Mouse (Mus musculus) midbrain, embryonic 16.5 days (tissue): ENCODE measurements around the gene Wdr66. TPM values are rescaled to one million over a fixed set of nuclear protein-coding genes. Genes with fewer than 3 reads are reported as not detected.

Experiments used
- ATAC-seq: fragments of 200-750 bp; cut with Nextera tagmentation; 2 replicates; pipeline ENCODE4 v1.8.0; 2017; ENCODE audit warnings: moderate TSS enrichment
- H3K27ac ChIP-seq: fragments of 300-500 bp; sonication (generic); 2 replicates; pipeline ENCODE4 v1.5.1; 2014; ENCODE audit warnings: mild to moderate bottlenecking, low read length, mixed read lengths
- H3K27me3 ChIP-seq: fragments of 300-500 bp; sonication (generic); 2 replicates; pipeline ENCODE4 v1.6.1; 2014; ENCODE audit warnings: low read depth, low read length, mixed read lengths; ENCODE audit not compliant: control insufficient read depth, insufficient read depth
- H3K36me3 ChIP-seq: fragments of 300-500 bp; sonication (generic); 2 replicates; pipeline ENCODE4 v1.6.1; 2014; ENCODE audit warnings: mild to moderate bottlenecking, low read length, moderate library complexity, mixed read lengths; ENCODE audit not compliant: control insufficient read depth, insufficient read depth
- H3K4me1 ChIP-seq: fragments of 300-500 bp; sonication (generic); 2 replicates; pipeline ENCODE4 v1.6.1; 2014; ENCODE audit warnings: mild to moderate bottlenecking, low read length, mixed read lengths; ENCODE audit not compliant: control insufficient read depth, insufficient read depth
- H3K4me2 ChIP-seq: fragments of 300-500 bp; sonication (generic); 2 replicates; pipeline ENCODE4 v1.6.1; 2014; ENCODE audit warnings: mild to moderate bottlenecking, low read length, mixed read lengths
- H3K4me3 ChIP-seq: fragments of 300-500 bp; sonication (generic); 2 replicates; pipeline ENCODE4 v1.5.1; 2014; ENCODE audit warnings: low read depth, mild to moderate bottlenecking, low read length, moderate library complexity, mixed read lengths
- H3K9ac ChIP-seq: fragments of 300-500 bp; sonication (generic); 2 replicates; pipeline ENCODE4 v1.6.1; 2014; ENCODE audit warnings: low read depth, low read length, mixed read lengths
- H3K9me3 ChIP-seq: fragments of 300-500 bp; sonication (generic); replicated peaks from 2 replicates; pipeline ENCODE4 v1.6.1; 2014; ENCODE audit warnings: mild to moderate bottlenecking, low read length, mixed read lengths; ENCODE audit not compliant: control insufficient read depth, poor library complexity, severe bottlenecking
- WGBS: fragments of 180-500 bp; shearing (Covaris S2); extraction: QIAGEN DNeasy Blood & Tissue Kit; methylation state at CpG from one replicate; pipeline ENCODE4 v1.1.7; 2014; 5-methylcytosine and 5-hydroxymethylcytosine counted together
- polyA plus RNA-seq: library from polyadenylated mRNA; unstranded; fragments of >200 nt; fragmentation: Nextera tagmentation; extraction: Ambion mirVana; gene quantifications from 2 replicates; pipeline ENCODE4 v1.2.1, GENCODE M21; 2015

Gene Wdr66
- polyA plus RNA-seq, 1 experiment from 2014 or later, result 1.7 TPM

GRCm38 (mm10) chr5:123300496-123301034 lies 48.7 kb downstream of the Wdr66 start:
- no peak for ATAC-seq
- 59% methylated on average over 8 of the region's 8 CpGs for WGBS
- H3K27me3 ChIP-seq, result no peaks in the 10 kb centered on the region
- no peaks in the 10 kb centered on the region for H3K36me3 ChIP-seq
- H3K9ac ChIP-seq, result no peak overlapping the region
- no peak overlapping the region for H3K4me3 ChIP-seq
- H3K9me3 ChIP-seq, result no peaks in the 10 kb centered on the region
- H3K4me1 ChIP-seq, result no peaks in the 10 kb centered on the region
- H3K4me2 ChIP-seq, result no peak overlapping the region
- H3K27ac ChIP-seq, result no peak overlapping the region

GRCm38 (mm10) chr5:123301780-123302521 lies 50.0 kb downstream of the Wdr66 start:
- WGBS, result 24% methylated on average over 20 of the region's 20 CpGs
- ATAC-seq, result no peak
- Histone ChIP-seq H3K4me2 (no peak overlapping the region), H3K4me1 (no peaks in the 10 kb centered on the region), H3K9me3 (no peaks in the 10 kb centered on the region), H3K9ac (no peak overlapping the region), H3K27ac (no peak overlapping the region), H3K27me3 (no peaks in the 10 kb centered on the region), H3K4me3 (no peak overlapping the region), H3K36me3 (no peaks in the 10 kb centered on the region)

- H3K27ac ChIP-seq, result no peak overlapping the region
- H3K9me3 ChIP-seq, result no peaks in the 10 kb centered on the region
- H3K4me2 ChIP-seq, result no peak overlapping the region
- 47% methylated on average over 18 of the region's 18 CpGs for WGBS
- ATAC-seq, result no peak
- H3K36me3 ChIP-seq, result no peaks in the 10 kb centered on the region
- H3K9ac ChIP-seq, result no peak overlapping the region
- no peak overlapping the region for H3K4me3 ChIP-seq
- H3K27me3 ChIP-seq, result no peaks in the 10 kb centered on the region
- peaks cover 4% of the 10 kb centered on the region; the same call in 1 of the 2 replicates for H3K4me1 ChIP-seq
Observed at GRCm38 (mm10) chr5:123307630-123308282, 55.9 kb downstream of the Wdr66 start.

DNA sequence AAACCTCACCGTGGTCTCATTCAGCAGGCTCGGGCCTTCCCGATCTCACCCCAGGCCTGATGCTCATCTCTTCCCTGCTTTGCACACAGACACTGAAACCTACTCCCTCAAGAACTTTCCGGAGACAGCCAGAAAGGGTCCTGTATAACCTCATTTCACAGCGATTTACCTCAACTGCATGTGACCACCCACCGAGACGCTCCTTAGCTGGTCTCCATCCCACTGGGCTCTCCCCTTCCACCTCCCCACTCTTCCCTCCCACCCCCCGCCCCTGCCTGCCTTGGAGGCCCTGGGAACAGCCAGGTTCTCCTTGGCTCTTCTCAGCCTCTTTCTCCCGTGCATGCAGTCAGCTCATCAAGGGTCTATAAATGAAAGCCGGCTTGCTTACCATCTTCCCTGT lies 57.9 kb downstream of the Wdr66 start:
- 46% methylated on average over 10 of the region's 10 CpGs for WGBS
- H3K27me3 ChIP-seq, result no peaks in the 10 kb centered on the region
- H3K9ac ChIP-seq, result no peak overlapping the region
- H3K36me3 ChIP-seq, result no peaks in the 10 kb centered on the region
- H3K4me1 ChIP-seq, result peaks cover 4% of the 10 kb centered on the region; the same call in 1 of the 2 replicates
- no peak overlapping the region for H3K27ac ChIP-seq
- H3K4me3 ChIP-seq, result no peak overlapping the region
- ATAC-seq, result no peak
- no peak overlapping the region for H3K4me2 ChIP-seq
- no peaks in the 10 kb centered on the region for H3K9me3 ChIP-seq

GRCm38 (mm10) chr5:123310221-123310620 lies 58.3 kb downstream of the Wdr66 start:
- H3K36me3 ChIP-seq, result no peaks in the 10 kb centered on the region
- no peak overlapping the region for H3K27ac ChIP-seq
- ATAC-seq, result no peak
- no peak overlapping the region for H3K4me3 ChIP-seq
- H3K4me1 ChIP-seq, result peaks cover 6% of the 10 kb centered on the region
- H3K9ac ChIP-seq, result no peak overlapping the region
- H3K27me3 ChIP-seq, result no peaks in the 10 kb centered on the region
- no peaks in the 10 kb centered on the region for H3K9me3 ChIP-seq
- 66% methylated on average over 7 of the region's 7 CpGs for WGBS
- no peak overlapping the region for H3K4me2 ChIP-seq

DNA sequence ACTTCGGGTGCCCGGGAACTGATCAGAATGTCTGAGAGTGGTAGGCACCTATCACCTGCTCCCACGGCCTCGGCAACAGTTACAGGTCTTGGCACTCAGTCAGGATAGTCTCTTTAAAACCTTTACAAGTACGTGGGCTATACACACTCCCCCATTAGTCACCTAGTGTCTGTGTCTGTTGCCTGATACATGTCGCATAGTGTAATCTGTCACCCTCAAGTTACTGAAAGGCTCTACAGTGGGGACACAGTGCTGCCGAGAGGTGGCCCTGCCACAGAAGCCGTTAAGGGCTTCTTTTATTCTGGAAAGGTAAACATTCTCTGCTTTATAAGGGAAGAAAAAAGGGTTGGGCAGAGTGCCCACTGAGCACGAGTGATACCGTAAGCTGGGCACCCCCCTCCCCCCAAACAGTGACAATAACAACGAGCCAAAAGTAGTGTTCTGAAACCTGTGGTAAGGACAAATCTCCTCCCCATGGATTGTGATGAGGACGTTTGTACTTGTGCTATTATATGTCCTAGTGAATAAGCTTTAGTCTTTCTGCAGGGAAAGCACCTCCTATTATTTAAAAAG lies 61.2 kb downstream of the Wdr66 start:
- Histone ChIP-seq H3K9me3 (no peaks in the 10 kb centered on the region), H3K27ac (no peak overlapping the region), H3K9ac (no peak overlapping the region), H3K27me3 (no peaks in the 10 kb centered on the region), H3K4me1 (peaks cover 10% of the 10 kb centered on the region), H3K4me2 (no peak overlapping the region), H3K4me3 (no peak overlapping the region), H3K36me3 (no peaks in the 10 kb centered on the region)
- no peak for ATAC-seq
- 59% methylated on average over 12 of the region's 12 CpGs for WGBS

GRCm38 (mm10) chr5:123313851-123314380 lies 62.0 kb downstream of the Wdr66 start:
- Histone ChIP-seq H3K4me1 (peaks cover 10% of the 10 kb centered on the region), H3K9ac (no peak overlapping the region), H3K4me2 (no peak overlapping the region), H3K27me3 (no peaks in the 10 kb centered on the region), H3K27ac (no peak overlapping the region), H3K9me3 (no peaks in the 10 kb centered on the region), H3K4me3 (no peak overlapping the region), H3K36me3 (no peaks in the 10 kb centered on the region)
- WGBS, result 49% methylated on average over 11 of the region's 11 CpGs
- ATAC-seq, result no peak

GRCm38 (mm10) chr5:123315219-123315866 lies 63.4 kb downstream of the Wdr66 start:
- no peaks in the 10 kb centered on the region for H3K9me3 ChIP-seq
- no peak overlapping the region for H3K9ac ChIP-seq
- H3K36me3 ChIP-seq, result no peaks in the 10 kb centered on the region
- no peak overlapping the region for H3K4me2 ChIP-seq
- no peak overlapping the region for H3K4me3 ChIP-seq
- peaks cover 10% of the 10 kb centered on the region for H3K4me1 ChIP-seq
- no peaks in the 10 kb centered on the region for H3K27me3 ChIP-seq
- H3K27ac ChIP-seq, result no peak overlapping the region
- 34% methylated on average over 9 of the region's 10 CpGs for WGBS
- no peak for ATAC-seq
